Mouse (Mus musculus): Measurements from ENCODE around the gene Hnrnpa1.
"Not testable (repeated sequence)": the region's sequence is repeated elsewhere in the genome, so short reads cannot be mapped to it uniquely, and the experiment has no call there.

The Hnrnpa1 gene

DNA sequence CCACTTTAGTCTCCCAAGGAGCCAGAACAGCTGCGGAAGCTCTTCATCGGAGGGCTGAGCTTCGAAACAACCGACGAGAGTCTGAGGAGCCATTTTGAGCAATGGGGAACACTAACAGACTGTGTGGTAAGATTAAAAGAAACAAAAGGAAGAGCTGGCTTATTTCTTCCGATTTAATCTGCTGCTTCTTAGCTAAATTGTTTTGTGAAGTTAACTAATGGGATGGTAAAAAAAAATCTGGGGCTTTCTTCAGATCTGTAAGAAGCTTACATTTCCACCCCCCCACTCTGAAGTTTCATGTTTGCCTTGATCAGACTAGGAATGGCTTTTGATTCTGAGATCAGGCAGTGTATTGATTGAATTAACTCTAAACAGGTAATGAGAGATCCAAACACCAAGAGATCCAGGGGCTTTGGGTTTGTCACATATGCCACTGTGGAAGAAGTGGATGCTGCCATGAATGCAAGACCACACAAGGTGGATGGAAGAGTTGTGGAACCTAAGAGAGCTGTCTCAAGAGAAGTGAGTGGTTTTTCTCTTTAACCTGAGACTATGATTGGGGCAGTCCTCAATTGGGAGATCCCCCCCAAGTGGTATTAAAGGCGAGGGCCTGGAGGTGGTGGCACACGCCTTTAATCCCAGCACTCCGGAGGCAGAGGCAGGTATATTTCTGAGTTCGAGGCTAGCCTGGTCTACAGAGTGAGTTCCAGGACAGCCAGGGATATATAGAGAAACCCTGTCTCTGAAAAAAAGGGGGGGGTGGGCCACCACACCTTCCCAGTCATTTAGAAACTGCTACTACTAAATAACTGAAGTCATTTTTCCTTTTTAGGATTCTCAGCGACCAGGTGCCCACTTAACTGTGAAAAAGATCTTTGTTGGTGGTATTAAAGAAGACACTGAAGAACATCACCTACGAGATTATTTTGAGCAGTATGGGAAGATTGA lies 1.1 kb downstream of the Hnrnpa1 start:
- DNase-seq (ENCODE audit: low read depth, low spot score) = not testable (repeated sequence)

DNA sequence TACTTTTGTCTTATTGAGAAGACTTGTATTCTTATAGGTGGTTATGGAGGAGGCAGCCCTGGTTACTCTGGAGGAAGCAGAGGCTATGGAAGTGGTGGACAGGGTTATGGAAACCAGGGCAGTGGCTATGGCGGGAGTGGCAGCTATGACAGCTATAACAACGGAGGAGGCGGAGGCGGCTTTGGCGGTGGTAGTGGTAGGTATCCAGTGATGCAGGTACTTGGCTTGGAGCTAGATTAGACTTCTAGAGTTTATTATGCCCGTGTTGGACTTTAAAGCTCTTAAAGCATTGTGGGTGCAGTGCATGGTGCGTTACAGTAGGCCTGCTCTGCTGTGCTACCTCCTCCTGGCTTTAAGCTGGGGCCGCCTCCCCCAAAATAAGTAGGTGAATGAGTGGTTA lies 2.7 kb downstream of the Hnrnpa1 start:
- DNase-seq (ENCODE audit: low read depth, low spot score) = no peak

DNA sequence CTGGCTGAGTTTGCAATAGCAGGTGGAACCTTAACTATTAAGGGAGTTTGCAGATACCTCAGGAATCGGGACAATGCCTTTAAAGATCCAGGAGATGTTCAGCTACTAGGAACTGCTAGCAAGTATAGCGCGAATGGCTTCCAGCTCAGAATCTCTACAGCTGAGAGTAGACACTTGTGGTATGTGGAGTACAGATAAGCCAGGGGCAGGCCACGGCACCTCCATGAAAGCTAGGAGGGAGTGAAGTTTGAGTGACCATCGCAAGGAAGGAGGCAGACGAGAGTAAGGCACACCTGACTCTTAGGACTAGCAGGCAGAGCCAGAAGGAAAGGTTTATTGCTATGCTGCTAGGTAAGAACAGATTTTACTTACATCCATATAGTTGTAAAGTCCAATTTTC lies 5.4 kb downstream of the Hnrnpa1 start:
- no peak for DNase-seq (ENCODE audit: low read depth, low spot score)

DNA sequence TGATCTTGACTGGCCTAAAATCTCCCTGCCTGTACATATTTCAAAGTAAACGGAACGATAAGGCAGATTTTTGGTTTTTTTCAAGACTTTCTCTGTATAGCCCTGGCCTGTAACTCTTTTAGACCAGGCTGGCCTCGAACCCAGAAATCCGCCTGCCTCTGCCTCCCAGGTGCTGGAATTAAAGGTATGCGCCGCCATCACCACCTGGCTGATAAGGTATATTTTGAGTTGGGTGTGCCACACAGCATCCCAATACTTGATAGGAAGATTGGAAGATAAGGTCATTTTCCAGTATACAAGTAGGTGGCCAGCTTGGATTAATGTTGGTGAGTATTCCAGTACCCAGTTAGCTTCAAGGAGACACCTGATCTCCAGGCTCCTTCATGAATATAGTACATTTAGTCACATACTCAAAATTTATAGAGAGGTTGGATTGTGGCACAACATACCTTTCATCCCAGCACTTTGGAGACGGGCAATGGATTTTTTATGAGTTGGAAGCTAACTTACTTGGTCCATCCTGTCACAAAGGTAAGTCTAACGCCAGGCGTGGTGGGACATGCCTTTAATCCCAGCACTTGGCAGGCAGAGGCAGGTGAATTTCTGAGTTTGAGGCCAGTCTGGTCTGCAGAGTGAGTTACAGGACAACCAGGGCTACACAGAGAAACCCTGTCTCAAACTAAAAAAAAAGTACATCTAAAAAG lies 7.0 kb downstream of the Hnrnpa1 start:
- no peak for DNase-seq (ENCODE audit: low read depth, low spot score)

DNA sequence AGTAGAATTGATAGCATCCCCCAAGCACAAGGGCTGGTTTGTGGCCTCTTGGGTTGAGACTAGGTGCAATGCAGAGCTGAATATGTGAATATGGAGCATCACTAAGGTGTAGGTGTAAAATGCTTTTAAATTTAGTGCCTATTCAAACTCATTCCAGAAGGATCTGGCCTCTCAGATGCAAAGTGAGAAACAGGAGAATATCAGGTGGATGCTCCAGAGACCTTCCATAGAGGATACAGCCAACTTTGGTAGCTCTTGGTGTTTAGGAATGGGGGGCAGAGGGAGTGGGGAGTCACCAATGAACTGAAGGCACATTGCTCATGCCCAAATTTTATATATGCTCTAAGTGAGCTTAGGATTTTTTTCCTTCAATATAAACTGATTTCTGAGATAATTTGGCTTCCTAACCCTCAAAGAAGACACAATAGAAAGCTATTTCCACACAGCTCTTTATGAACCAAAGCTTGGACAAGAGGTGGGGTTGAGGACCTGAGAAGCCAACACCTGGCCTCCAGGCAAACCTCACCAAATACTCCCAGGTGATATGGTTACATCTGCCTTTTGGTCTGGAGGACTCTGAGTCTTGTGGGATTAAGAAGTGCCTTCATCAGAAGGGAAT lies 7.7 kb downstream of the Hnrnpa1 start:
- no peak for DNase-seq (ENCODE audit: low read depth, low spot score)

DNA sequence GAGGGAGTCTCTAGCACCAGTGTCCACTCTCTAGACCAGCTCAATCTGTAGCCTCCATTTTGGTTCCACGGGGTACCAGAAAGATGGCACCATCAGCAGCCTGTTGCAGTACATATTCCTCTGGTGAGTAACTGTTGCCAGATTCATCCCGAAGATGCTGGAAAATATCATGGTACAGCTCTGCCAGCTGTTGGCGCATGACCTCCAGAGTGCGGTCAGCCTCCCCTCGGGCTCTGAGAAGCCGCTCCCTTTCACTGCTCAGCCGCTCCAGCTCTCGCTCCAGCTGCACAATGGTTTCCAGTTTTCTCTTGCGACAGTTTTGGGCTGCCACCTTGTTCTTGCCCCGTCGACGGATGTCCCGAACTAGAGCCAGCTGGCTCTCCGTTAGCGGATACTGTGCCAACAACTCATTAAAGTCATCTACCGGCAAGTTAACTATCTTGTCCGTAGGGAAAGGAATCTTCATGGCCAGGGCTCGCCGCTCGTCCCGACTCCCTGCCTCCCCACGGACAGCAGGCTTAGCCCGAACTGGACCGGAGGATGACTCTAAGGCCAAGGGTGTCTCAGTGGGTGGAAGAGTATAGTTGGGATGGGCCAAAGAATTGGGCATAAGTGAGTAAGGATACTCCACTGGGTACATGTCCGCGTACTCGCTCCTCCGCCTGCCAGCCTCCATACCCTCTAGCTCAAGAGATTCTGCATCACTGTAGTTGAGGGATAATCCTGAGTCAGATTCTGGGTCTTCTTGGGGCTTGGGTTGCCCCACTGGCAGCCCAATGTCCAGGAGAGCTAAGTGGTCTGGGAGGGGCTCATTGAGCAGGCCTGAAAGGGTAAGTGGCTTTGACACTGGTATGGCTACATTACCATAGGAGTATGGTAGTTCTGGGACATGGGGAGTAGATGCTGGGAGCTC lies 8.4 kb downstream of the Hnrnpa1 start:
- peak; percentile 29 for DNase-seq (ENCODE audit: low read depth, low spot score)

DNA sequence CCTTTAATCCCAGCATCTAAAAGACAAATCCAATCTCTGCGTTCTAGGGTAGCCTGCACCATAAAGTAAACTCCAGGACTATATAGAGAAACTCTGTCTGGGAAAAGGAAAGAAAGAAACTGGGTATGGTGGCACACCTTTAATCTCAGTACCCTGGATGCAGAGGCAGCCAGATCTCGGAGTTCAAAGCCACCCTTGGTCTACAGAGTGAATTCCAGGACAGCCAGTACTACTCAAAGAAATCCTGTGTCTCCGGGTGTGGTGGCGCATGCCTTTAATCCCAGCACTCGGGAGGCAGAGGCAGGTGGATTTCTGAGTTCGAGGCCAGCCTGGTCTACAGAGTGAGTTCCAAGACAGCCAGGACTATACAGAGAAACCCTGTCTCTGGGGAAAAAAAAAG lies 9.3 kb downstream of the Hnrnpa1 start:
- DNase-seq (ENCODE audit: low read depth, low spot score) = not testable (repeated sequence)

DNA sequence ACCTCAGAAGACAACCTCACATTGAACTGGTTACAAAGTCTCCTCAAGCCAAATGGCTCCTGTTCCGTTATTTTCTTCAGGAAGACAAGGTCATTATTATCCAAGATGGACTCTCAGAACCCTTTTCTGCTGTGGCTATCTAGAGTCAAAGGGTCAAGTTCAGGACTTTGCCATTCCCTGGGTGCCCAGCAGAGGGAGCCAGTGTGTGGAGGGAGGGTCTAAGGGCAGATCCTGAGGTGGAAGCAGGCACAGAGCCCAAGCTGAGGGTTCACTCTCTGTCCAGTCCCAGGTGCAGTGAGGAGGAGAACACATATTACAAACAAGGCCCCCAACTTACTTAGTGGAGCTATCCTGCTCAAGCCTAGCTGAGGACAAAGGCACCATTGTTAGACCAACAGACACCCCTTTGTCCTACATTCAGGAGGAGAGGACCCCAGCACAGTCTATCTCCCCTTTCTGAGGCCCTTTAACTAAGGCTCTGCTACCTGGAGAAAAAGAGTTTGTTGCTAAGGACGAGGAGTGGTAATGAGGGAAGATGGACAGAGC lies 10.0 kb downstream of the Hnrnpa1 start:
- DNase-seq (ENCODE audit: low read depth, low spot score) = peak; percentile 47

DNA sequence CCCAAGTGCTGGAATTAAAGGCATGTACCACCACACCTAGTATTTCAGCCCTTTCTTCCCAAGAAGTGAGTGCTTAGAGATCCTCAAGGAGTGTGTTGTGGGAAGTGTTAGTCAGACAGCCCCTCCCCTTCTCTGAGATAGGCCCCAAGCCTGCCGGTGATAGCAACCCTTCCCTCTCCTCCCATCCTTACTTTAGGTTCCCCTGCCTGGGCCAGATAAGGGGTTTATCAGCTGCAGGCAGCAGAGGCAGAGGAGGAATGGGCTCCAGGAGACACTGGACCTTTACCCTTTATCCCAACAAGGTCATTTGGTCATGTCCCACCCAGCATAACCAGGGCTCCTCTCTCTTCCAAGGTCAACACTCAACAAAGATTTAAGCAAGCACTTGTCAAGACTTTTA lies 11.4 kb downstream of the Hnrnpa1 start:
- no peak for DNase-seq (ENCODE audit: low read depth, low spot score)

DNA sequence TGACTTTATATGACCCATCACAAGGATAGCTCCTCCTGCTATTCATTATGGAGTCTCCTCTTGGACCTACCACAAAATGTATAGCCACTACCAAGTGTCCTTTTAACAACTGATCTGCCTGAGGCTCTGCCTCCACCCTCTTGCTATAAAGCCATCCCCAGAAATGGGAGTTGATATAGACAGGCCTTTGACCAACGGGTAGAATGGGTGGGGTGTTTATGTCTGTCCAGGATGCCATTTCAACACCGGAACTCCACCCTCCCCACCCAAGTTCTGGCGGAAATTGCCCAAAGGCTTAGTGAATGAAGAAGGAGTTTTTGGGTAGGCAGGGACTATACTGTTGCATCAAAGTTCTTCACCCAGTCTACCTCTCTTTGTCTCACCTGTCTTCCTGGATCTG lies 12.4 kb downstream of the Hnrnpa1 start:
- DNase-seq (ENCODE audit: low read depth, low spot score) = no peak

DNA sequence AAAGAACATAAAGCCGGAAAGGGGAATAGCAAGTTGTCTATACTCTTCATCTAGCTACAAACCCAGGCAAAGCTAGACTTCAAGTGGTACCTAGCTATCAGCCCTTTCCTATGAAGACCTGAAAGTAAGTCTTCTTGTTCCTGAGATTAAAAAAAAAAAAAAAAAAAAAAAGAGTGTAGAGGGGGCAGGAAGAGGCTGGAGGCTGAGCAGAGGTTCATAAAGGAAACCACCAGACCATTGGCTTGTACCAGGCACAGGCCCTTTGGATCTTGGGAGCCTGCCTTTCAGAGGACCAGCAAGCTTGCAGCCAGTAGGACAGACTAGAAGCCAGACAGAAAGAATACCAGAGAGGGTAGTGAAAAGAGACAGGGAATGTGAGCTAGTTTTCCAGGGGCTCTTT lies 13.1 kb downstream of the Hnrnpa1 start:
- no peak for DNase-seq (ENCODE audit: low read depth, low spot score)

DNA sequence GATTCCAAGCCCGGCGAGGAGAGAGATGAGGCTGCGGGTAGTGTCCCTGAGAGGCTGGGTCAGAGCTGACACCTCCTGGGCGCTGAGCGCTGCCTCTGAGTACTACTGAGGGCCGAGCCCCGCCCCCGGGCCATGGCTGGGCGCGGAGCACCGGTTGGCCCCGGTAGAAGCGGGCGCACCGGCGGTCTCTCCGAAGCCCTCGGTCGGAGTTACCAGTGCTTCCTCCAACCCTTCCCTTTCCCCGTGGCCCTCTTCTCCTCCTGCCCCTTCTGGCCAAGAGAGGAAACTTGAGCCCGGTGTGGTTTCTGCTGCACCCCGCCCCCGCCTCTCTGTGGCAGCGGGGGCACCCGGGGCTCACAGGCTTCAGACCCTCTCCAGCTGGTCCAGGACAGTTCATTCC lies 14.9 kb downstream of the Hnrnpa1 start:
- DNase-seq (ENCODE audit: low read depth, low spot score) = no peak

DNA sequence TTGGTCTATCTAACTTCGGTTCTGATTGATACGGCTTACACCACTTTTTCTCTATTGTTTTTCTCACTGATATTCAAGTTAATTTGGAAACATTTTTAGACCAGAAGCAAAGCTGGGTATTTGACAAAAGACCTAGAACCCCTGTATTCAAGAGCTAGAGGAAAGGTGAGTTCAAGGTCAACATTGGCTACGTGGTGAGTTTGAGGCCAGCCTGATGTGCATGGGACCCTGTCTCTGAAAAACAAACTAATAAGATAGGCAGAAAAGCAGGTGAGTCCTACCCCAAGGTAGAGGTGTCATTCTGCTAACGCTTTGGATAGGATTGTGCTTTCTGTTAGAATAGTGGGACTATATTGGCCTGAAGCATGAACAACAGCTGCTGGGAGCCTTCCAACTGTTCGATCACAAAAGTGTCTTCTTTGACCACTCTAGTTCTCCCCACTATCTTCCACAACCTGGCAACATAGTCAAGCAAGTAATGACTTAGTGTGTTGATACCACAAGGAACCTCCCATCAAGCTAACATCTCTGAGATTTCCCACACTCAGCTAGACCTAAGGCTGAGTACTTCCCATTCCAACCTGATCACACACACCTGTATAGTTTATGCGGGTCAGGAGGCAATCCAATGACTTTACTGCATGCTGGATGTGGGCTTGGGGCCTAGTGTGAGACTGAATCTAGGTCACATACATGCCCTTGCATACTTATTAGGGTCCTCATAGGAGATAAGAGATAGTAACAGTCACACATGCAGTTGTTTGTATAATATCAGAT lies 16.2 kb downstream of the Hnrnpa1 start:
- DNase-seq (ENCODE audit: low read depth, low spot score) = no peak

DNA sequence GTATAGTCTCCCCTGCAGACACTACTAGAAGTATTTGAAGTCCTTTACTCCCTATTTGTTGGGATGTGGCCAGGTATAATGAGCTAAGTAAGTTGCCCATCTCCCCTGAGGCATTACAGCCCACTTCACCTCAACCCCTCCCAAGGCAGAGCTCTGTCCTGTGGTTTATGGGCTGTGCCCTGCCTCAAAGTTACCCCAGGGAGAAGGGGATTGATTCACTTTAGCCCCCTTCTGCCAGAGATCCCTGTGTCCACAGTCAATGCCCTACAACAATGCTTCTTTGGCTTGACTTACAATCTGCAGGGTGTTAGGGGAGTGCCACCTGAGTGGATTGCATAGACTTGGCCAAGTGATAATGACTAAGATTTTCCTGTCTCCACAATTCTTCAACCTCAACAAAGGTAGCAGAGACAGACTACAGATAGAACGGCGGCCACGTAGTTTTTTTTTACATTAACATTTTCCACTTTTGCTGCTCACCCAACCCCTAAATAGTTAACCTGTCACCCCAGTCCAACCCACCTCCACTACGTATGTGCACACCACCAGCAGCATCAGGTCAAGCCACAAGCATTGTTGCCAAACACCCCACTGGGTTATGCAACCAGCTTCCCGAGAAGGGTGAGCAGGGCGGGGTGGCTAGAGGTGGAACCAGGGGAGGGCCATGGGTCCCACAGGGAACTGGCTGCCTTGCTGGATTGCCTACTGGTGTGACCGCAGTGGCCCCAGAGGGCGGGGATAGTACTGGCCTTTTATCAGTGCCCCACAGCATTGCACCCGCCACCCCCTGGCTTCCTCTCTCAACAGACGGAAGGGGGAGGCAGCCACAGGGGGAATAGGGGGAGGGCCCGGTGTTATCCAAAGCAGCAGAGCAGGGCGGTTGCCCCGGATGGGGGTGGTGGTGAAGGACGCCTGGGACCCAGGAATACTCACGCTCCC lies 17.8 kb downstream of the Hnrnpa1 start, which contains the start of gene Nfe2:
TSS of gene Nfe2 (minus strand) at position 614 of the 939 bp plus-strand sequence.
- no peak for DNase-seq (ENCODE audit: low read depth, low spot score)

DNA sequence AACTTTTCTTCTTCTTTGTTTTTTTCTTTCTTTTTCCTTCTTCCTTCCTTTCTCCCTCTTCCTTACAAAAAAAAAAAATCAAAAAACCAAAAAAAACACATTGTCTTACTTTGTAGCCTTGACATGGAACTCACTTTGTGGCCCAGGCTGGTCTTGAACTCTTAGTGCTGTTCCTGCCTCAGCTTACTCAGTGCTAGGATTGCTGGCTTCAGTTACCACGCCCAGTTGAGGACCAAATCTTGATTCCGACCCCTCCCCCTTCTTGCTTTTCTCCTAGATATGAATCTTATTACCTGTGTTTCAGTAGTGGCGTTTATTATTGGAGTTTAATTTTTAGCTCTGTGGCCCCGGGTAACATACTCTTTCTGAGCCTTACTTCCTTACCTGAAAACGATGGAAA lies 18.9 kb downstream of the Hnrnpa1 start:
- no peak for DNase-seq (ENCODE audit: low read depth, low spot score)

DNA sequence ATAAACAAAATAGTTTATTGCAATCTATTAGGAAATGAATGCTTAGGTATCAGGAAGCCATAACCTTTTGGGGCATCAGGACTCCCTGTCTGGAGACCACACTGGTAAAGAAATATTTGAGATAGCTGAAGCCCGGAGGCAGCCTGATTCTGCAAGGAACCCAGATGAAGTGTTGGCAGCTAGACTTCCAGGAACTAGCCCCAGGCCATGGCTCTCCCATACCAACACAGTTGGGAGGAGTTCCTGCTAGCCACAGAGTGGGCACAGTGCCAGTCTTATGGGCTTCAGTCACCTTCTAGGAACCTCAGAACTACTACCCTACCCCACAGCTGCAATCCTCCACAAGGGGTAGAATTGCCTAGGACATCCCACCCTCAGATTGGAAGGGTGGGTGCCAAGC lies 19.8 kb downstream of the Hnrnpa1 start:
- DNase-seq (ENCODE audit: low read depth, low spot score) = no peak

DNA sequence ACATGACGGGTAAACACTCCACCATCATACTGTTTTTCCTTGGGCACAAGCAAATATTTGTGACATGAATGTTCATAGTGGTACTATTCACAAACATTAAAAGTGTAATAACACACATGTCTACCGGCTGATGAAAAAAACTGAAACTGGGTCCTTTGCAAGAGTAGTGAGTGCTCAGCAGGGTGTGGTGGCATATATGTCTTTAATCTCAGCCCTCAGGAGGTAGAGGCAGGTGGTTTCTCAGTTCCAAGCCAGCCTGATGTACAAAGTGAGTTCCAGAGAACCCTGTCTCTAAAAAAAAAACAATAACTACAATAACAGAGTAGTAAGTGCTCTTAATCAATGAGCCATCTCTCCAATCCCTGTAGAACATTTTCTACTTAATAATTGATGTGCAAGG lies 24.6 kb downstream of the Hnrnpa1 start:
- DNase-seq (ENCODE audit: low read depth, low spot score) = no peak

DNA sequence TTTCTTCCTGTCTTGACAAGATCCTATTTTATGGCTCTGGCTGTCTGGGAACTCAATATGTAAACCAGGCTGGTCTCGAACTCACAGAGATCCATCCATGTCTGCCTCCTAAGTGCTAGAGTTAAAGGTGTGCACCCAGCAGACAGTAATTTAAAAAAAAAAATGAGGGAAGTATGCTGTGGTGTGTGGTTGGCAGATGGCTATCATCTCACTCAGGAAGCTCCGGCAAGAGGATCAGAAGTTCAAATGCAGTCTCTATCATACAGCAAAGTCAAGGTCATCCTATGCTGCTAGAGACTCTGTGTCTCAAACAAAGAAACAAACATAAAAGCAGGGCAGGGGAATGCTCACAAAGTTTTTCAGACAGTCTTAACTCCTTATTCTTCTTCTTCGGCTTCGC lies 28.7 kb downstream of the Hnrnpa1 start:
- DNase-seq (ENCODE audit: low read depth, low spot score) = no peak
